Mouse (Mus musculus): ENCODE data around the gene Zbtb12. TPM values are rescaled to one million over a fixed set of nuclear protein-coding genes. Genes with fewer than 3 reads are reported as not detected.
A peak's percentile ranks its signal among the peaks of the same experiment; 100 is the strongest.

Zbtb12 gene
- polyA plus RNA-seq, 1 experiment from 2014 or later = 0.41 TPM

DNA sequence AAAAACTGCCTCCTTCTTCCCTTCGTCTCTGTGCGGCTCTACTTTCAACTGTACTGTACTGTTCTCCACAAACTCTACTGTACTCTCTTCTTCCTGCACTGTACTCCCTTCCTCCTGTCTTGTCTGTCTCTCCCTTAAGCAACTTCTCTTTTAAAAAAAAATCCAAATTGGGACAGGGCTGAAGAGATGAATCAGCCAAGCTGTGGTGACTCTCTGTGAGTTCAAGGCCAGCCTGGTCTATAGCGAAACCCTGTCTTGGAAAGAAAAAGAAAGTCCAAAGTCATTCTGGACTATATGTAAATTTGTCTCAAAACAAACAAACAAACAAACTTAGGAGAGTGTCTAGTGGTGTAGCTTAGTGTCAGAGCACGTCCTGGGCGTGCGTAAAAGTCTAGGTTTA is 5.0 kb upstream of the Zbtb12 start:
- H3K4me2 ChIP-seq = no peak overlapping the region

DNA sequence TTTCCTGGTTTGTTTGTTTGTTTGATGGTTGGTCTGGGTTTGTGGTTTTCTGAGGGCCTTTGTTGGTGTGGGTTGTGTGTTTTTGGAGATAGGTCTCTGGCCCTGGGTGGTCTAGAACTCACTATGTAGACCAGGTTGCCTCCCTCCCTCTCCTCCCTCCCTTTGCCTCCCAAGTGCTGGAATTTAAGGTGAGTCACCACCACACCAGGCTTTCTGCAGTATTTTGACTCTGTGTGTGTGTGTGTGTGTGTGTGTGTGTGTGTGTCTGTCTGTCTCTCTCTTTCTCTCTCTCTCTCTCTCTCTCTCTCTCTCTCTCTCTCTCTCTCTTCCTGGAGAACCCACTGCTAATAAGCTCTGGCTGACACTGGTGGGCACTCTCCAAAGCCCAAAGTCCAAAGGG is 1.9 kb downstream of the Zbtb12 start:
- peak overlapping the region; percentile 42 for H3K4me3 ChIP-seq (replicated peaks)
- H3K9ac ChIP-seq = no peak overlapping the region; the same call in 1 of the 2 replicates
- H3K27ac ChIP-seq (replicated peaks) = peak overlapping the region; percentile 39
- H3K36me3 ChIP-seq (replicated peaks) = no peaks in the 10 kb centered on the region
- ATAC-seq (ENCODE audit: insufficient read depth) = no peak
- no peaks in the 10 kb centered on the region for H3K9me3 ChIP-seq (replicated peaks)
- peak overlapping the region; percentile 57 for H3K4me2 ChIP-seq
- peaks cover 33% of the 10 kb centered on the region for H3K4me1 ChIP-seq (replicated peaks)
- no peaks in the 10 kb centered on the region for H3K27me3 ChIP-seq

More for the DNA sequence above, 5.0 kb upstream of the Zbtb12 start:
- Histone ChIP-seq H3K4me1 (replicated peaks) (no peaks in the 10 kb centered on the region), H3K9ac (no peak overlapping the region), H3K36me3 (replicated peaks) (no peaks in the 10 kb centered on the region; the same call in 1 of the 2 replicates), H3K9me3 (replicated peaks) (no peaks in the 10 kb centered on the region), H3K27ac (replicated peaks) (no peak overlapping the region), H3K4me3 (replicated peaks) (no peak overlapping the region), H3K27me3 (no peaks in the 10 kb centered on the region)
- 79% methylated on average over 6 of the region's 6 CpGs for WGBS (ENCODE audit: insufficient replicate concordance)
- ATAC-seq (ENCODE audit: insufficient read depth) = no peak

DNA sequence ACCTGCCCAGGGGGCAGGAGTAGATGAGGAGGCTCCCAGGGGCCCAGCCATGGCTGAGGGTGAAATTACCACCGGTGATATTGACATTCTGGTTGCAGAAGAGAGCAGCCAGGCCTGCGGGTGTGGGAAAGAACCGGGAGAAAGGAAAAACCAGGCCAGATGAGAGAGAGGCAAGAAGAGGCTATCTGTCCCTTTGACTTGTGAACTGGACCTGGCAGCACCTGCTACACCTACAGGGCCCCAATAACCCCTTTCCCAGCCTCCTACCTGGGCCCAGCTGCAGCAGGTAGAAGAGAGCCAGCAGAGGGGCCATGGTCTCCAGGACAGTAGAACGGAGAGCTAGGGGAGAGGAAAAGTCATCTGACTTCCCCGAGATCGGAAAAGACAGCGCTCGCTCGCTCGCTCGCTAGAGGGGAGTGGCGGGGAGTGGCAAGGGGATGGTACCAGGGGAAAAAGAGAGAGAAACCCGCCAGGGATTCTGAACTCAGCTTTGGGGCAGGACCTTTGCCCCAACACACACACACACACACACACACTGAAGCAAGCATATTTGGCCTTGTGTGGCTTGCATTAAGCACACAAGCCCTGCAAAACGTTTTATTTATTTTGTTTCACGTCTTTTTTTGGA is 2.5 kb downstream of the Zbtb12 start, which contains the start of gene Gm20547:
Gm20547 (minus strand) TSS at position 360 of the 628 bp plus-strand sequence.
- no peaks in the 10 kb centered on the region for H3K36me3 ChIP-seq (replicated peaks)
- H3K4me3 ChIP-seq (replicated peaks) = peak within 1 kb of the TSS; percentile 42
- no peak within 1 kb of the TSS; the same call in 1 of the 2 replicates for H3K9ac ChIP-seq
- H3K27me3 ChIP-seq = no peaks in the 10 kb centered on the region
- peak within 1 kb of the TSS; percentile 39 for H3K27ac ChIP-seq (replicated peaks)
- H3K9me3 ChIP-seq (replicated peaks) = no peaks in the 10 kb centered on the region
- peak within 1 kb of the TSS; percentile 57 for H3K4me2 ChIP-seq
- peak; percentile 43; the same call in 1 of the 2 replicates for ATAC-seq (ENCODE audit: insufficient read depth)
- 11% methylated on average over 15 of the region's 15 CpGs for whole genome bisulfite sequencing (ENCODE audit: insufficient replicate concordance)
- H3K4me1 ChIP-seq (replicated peaks) = peaks cover 33% of the 10 kb centered on the region

DNA sequence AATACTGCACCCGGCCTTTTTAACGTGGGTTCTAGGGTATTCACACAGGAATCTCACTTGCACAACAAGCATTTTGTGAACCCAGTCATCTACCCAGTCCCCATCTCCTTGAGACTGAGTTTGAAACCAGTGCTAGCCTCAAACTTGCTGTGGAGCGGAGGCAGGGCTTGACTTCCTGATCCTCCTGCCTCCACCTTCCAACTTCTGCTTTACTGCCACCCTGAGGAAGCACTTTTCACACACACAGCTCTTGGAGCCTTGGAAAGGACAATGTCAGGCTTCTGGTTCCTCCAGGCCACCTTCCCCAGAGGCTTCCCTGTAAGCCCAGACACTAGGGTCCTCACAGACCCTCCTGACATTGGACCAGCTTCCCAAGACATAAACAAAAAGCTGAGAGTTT is 4.0 kb downstream of the Zbtb12 start:
- ATAC-seq (ENCODE audit: insufficient read depth) = no peak
- H3K9ac ChIP-seq = no peak overlapping the region
- H3K4me3 ChIP-seq (replicated peaks) = no peak overlapping the region
- peaks cover 33% of the 10 kb centered on the region for H3K4me1 ChIP-seq (replicated peaks)
- H3K9me3 ChIP-seq (replicated peaks) = no peaks in the 10 kb centered on the region
- H3K27me3 ChIP-seq = no peaks in the 10 kb centered on the region
- H3K27ac ChIP-seq (replicated peaks) = no peak overlapping the region
- no peaks in the 10 kb centered on the region for H3K36me3 ChIP-seq (replicated peaks)
- no peak overlapping the region for H3K4me2 ChIP-seq
- 39% methylated on average over 3 of the region's 3 CpGs for WGBS (ENCODE audit: insufficient replicate concordance)

DNA sequence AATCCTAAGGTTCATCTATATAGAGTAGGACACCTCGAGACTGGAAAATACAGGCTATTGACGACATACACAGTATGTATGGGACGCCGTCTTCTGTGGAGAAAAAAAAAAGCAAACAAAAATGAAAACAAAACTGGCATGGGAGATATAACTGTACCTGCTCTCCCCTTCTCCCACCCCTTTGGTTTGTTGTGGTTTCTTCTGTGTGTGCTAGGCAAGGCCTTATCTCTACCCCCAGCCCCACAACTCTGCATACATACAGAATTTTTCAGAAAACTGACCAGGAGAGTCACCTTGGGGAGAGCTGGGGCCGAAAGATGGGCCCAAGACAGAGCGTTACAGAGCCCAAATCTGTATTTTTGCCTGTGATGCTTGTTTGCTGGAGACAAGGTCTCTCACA is 5.4 kb downstream of the Zbtb12 start:
- no peak overlapping the region for H3K4me2 ChIP-seq
- peaks cover 32% of the 10 kb centered on the region for H3K4me1 ChIP-seq (replicated peaks)
- WGBS (ENCODE audit: insufficient replicate concordance) = 27% methylated on average over 6 of the region's 6 CpGs
- no peaks in the 10 kb centered on the region for H3K36me3 ChIP-seq (replicated peaks)
- no peak overlapping the region for H3K9ac ChIP-seq
- no peak for ATAC-seq (ENCODE audit: insufficient read depth)
- H3K27ac ChIP-seq (replicated peaks) = no peak overlapping the region
- no peaks in the 10 kb centered on the region for H3K27me3 ChIP-seq
- no peak overlapping the region for H3K4me3 ChIP-seq (replicated peaks)
- no peaks in the 10 kb centered on the region for H3K9me3 ChIP-seq (replicated peaks)

DNA sequence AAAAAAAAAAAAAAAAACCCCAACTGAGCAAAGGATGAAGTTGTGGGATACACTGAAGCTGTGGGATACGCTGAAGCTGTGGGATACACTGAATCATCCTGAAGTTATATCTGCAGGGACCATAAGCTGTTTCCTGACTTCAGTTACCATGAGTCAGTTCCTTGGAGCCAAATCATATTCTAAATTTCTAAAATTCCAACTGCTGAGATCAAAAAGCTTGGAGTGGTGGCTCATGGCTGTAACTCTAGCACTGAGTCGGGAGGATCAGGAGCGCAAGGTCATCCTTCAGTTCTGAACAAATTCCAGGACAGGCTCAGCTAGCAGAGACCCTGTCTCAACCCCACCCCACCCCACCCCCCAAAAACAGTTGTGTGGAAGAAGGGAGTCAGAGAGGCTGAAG is 6.3 kb downstream of the Zbtb12 start:
- 73% methylated on average over 3 of the region's 3 CpGs for WGBS (ENCODE audit: insufficient replicate concordance)
- H3K4me1 ChIP-seq (replicated peaks) = peaks cover 30% of the 10 kb centered on the region
- no peak overlapping the region for H3K9ac ChIP-seq
- no peak for ATAC-seq (ENCODE audit: insufficient read depth)
- H3K9me3 ChIP-seq (replicated peaks) = no peaks in the 10 kb centered on the region
- no peak overlapping the region for H3K4me3 ChIP-seq (replicated peaks)
- H3K27me3 ChIP-seq = no peaks in the 10 kb centered on the region
- H3K27ac ChIP-seq (replicated peaks) = no peak overlapping the region
- no peak overlapping the region for H3K4me2 ChIP-seq
- H3K36me3 ChIP-seq (replicated peaks) = no peaks in the 10 kb centered on the region

DNA sequence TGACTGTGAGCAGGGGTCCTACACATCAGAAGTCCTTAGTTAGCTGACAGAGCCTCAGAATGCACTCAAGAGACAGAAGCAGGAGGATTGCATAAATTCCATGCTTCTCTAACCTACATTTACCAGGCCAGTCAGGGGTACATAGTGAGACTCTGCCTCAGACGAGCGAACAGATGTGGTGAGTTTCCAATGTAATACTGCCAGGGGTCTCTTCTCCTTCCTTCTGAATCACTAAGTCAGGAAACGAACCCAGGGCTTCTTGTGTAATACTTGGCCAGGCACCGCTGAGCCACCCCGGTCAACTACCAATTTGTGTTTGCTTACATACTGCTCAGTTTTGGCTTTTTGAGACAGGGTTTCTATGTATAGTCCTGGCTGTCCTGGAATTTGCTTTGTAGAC is 8.7 kb downstream of the Zbtb12 start:
- no peak for ATAC-seq (ENCODE audit: insufficient read depth)
- Histone ChIP-seq H3K27me3 (no peaks in the 10 kb centered on the region), H3K4me3 (replicated peaks) (no peak overlapping the region), H3K4me1 (replicated peaks) (peaks cover 26% of the 10 kb centered on the region), H3K9ac (no peak overlapping the region), H3K9me3 (replicated peaks) (no peaks in the 10 kb centered on the region), H3K4me2 (no peak overlapping the region), H3K27ac (replicated peaks) (no peak overlapping the region), H3K36me3 (replicated peaks) (no peaks in the 10 kb centered on the region)
- WGBS (ENCODE audit: insufficient replicate concordance) = 59% methylated on average over 5 of the region's 5 CpGs

DNA sequence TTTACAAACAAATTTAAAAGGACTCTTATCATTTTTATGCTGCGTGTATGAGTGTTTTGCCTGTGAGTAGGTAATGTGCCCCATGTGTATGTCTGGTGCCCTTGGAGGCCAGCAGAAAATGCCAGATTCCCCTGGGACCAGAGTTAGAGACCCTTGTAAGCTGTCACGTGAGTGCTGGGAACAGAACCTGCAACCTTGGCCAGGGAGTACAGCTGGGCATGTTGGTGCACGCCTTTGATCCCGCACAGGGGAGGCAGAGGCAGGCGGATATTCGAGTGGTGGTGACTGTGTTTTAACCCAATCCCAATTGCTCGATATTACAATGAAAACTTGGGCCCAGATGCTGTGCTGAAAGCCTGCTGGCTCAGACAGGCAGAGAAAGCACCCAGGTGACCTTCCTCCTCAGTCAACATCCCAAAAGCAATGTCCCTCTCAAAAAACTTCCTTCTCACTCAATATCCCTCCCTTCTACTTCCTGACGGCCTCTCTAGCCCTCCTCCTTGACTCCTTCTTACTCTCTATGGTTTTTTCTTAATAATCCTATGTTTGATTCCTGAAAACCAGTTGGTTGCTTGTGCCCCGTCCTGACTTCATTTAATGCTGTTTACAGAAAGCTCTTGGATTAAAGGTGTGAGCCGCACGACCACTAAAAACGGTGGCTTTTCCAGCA is 10.9 kb downstream of the Zbtb12 start:
- no peaks in the 10 kb centered on the region for H3K27me3 ChIP-seq
- H3K9ac ChIP-seq = no peak overlapping the region
- H3K4me1 ChIP-seq (replicated peaks) = peaks cover 35% of the 10 kb centered on the region
- no peak overlapping the region for H3K27ac ChIP-seq (replicated peaks)
- ATAC-seq (ENCODE audit: insufficient read depth) = no peak
- H3K36me3 ChIP-seq (replicated peaks) = no peaks in the 10 kb centered on the region
- no peak overlapping the region for H3K4me2 ChIP-seq
- no peaks in the 10 kb centered on the region for H3K9me3 ChIP-seq (replicated peaks)
- no peak overlapping the region for H3K4me3 ChIP-seq (replicated peaks)
- 70% methylated on average over 12 of the region's 12 CpGs for WGBS (ENCODE audit: insufficient replicate concordance)

DNA sequence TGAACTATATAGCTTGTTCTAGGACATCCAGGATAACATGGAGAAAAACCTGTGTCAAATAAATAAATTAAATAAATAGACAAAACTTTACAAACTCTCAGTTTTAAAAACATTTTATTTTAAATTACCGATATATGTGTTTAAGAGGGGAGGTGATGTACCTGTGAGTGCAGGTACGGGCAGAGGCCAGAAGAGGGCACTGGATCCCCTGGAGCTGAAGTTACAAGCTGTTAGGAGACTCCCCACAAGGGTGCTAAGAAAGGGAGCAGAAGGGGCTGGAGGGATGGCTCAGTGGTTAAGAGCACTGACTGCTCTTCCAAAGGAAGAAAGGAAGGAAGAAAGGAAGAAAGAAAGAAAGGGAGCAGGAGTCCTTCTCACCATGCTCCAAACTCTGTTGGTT is 12.1 kb downstream of the Zbtb12 start:
- 84% methylated on average over 2 of the region's 2 CpGs for WGBS (ENCODE audit: insufficient replicate concordance)
- 0 out of 2 replicates have a peak, but pooled peaks cover 6% of the 10 kb centered on the region for H3K36me3 ChIP-seq (replicated peaks)
- no peaks in the 10 kb centered on the region for H3K27me3 ChIP-seq
- no peak overlapping the region for H3K9ac ChIP-seq
- no peak overlapping the region for H3K27ac ChIP-seq (replicated peaks)
- H3K4me1 ChIP-seq (replicated peaks) = peaks cover 38% of the 10 kb centered on the region
- H3K9me3 ChIP-seq (replicated peaks) = no peaks in the 10 kb centered on the region
- H3K4me2 ChIP-seq = no peak overlapping the region
- no peak for ATAC-seq (ENCODE audit: insufficient read depth)
- no peak overlapping the region for H3K4me3 ChIP-seq (replicated peaks)

DNA sequence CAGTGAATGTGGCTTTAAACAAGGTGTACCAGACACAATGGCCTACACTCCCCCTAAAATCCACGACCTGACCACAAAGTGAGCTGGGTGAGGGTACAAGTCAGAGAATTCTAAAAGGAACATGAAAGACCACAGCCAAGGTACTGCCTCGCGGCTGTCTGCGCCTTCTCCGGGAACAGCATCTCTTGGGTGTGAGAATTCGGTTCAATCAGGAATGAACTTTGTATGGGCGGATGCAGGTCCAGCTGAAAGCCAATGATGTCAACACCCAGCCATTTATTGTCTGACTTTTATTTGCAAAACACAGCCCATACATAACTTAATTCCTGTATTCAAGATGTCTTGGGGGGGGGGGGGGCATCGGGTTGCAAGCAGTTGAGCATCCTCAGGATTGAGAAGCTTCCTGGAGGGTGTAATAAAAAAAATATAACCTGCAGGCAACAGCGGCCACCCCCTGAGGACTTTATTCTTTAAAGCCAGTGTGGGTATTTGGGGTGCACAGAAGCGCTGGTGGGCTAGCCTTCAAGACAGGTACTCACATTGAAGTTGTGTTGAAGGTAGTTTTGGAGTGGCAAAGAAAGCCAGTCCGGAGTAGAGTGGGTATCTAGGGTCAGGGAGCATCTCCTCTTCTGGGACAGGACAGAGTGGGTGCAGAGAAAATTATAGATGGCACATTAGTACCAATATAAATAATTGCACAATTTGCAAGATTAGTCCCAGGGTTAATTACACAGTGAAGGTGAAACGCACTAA is 14.0 kb downstream of the Zbtb12 start:
- WGBS (ENCODE audit: insufficient replicate concordance) = 78% methylated on average over 12 of the region's 12 CpGs
- Histone ChIP-seq H3K9me3 (replicated peaks) (no peaks in the 10 kb centered on the region), H3K9ac (peak overlapping the region; percentile 72; the same call in 1 of the 2 replicates), H3K27ac (replicated peaks) (peak overlapping the region; percentile 84), H3K4me3 (replicated peaks) (peak overlapping the region; percentile 73; the same call in 1 of the 2 replicates), H3K4me2 (peak overlapping the region; percentile 98), H3K4me1 (replicated peaks) (peaks cover 56% of the 10 kb centered on the region), H3K27me3 (no peaks in the 10 kb centered on the region), H3K36me3 (replicated peaks) (0 out of 2 replicates have a peak, but pooled peaks cover 7% of the 10 kb centered on the region)
- no peak for ATAC-seq (ENCODE audit: insufficient read depth)

DNA sequence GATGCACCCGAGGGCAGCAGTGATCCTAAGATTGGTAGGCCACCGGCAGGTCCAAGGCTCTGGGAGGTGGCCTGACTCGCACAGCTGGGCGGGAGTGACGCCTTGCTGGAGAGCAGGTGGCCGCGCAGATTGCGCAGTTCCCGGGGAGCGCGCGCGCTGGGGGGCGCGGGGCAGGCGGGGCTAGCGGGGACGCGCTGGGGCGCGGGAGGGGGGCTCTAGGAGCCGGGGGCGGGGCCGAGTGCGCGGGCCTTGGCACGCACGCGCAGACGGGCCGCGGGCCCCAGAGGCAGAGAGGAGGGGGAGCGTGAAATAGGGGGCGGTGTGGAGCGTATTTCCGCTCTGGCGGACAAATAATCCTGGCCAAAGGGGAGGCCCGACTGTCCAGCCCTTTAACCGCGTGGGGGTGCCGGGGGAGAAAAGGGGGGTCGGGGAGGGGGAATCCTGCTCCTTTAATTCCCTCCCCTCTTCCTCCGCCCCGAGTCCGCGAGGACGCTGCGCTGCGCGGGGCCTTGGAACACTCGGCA is 14.9 kb downstream of the Zbtb12 start:
- Histone ChIP-seq H3K4me2 (peak overlapping the region; percentile 98), H3K27me3 (no peaks in the 10 kb centered on the region), H3K4me3 (replicated peaks) (peak overlapping the region; percentile 73), H3K36me3 (replicated peaks) (0 out of 2 replicates have a peak, but pooled peaks cover 7% of the 10 kb centered on the region), H3K9ac (peak overlapping the region; percentile 72), H3K4me1 (replicated peaks) (peaks cover 65% of the 10 kb centered on the region), H3K27ac (replicated peaks) (peak overlapping the region; percentile 84), H3K9me3 (replicated peaks) (no peaks in the 10 kb centered on the region)
- WGBS (ENCODE audit: insufficient replicate concordance) = under 1% methylated on average over 50 of the region's 51 CpGs
- peak; percentile 84 for ATAC-seq (ENCODE audit: insufficient read depth)
